Mouse (Mus musculus) stomach, embryonic 14.5 days (tissue): Measurements from ENCODE around the gene Slc44a3. TPM values are rescaled to one million over a fixed set of nuclear protein-coding genes. Genes with fewer than 3 reads are reported as not detected.

ENCODE experiments used
- ATAC-seq: fragments of 200-750 bp; cut with Nextera tagmentation; 2 replicates; pipeline ENCODE4 v1.8.0; 2017; ENCODE audit warnings: low read depth, moderate TSS enrichment; ENCODE audit not compliant: insufficient number of reproducible peaks, insufficient read depth, low FRiP score
- H3K27ac ChIP-seq: fragments of 300-500 bp; sonication (generic); 2 replicates; pipeline ENCODE4 v1.5.1; 2014; ENCODE audit warnings: mild to moderate bottlenecking, low read length, moderate library complexity, mixed read lengths
- H3K27me3 ChIP-seq: fragments of 300-500 bp; sonication (generic); 2 replicates; pipeline ENCODE4 v1.6.1; 2014; ENCODE audit warnings: low read length, control low read depth, mixed read lengths; ENCODE audit not compliant: control insufficient read depth, insufficient read depth
- H3K36me3 ChIP-seq: fragments of 300-500 bp; sonication (generic); 2 replicates; pipeline ENCODE4 v1.6.1; 2014; ENCODE audit warnings: mild to moderate bottlenecking, control low read depth, low read length, moderate library complexity, mixed read lengths; ENCODE audit not compliant: control insufficient read depth, insufficient read depth
- H3K4me1 ChIP-seq: fragments of 300-500 bp; sonication (generic); 2 replicates; pipeline ENCODE4 v1.6.1; 2014; ENCODE audit warnings: low read length, control low read depth, mixed read lengths; ENCODE audit not compliant: control insufficient read depth, insufficient read depth
- H3K4me2 ChIP-seq: fragments of 300-500 bp; sonication (generic); replicated peaks from 2 replicates; pipeline ENCODE4 v1.6.1; 2014; ENCODE audit warnings: low read depth, low read length, control low read depth
- H3K4me3 ChIP-seq: fragments of 300-500 bp; sonication (generic); 2 replicates; pipeline ENCODE4 v1.5.1; 2014; ENCODE audit warnings: low read depth, low read length, control low read depth
- H3K9ac ChIP-seq: fragments of 300-500 bp; sonication (generic); replicated peaks from 2 replicates; pipeline ENCODE4 v1.6.1; 2014; ENCODE audit warnings: low read depth, mild to moderate bottlenecking, control low read depth, low read length, moderate library complexity, mixed read lengths
- H3K9me3 ChIP-seq: fragments of 300-500 bp; sonication (generic); 2 replicates; pipeline ENCODE4 v1.6.1; 2016; ENCODE audit warnings: low read depth, low read length, control low read depth; ENCODE audit not compliant: control insufficient read depth
- WGBS: fragments of 180-500 bp; shearing (Covaris S2); extraction: QIAGEN DNeasy Blood & Tissue Kit; methylation state at CpG from one replicate; pipeline ENCODE4 v1.1.7; 2014; 5-methylcytosine and 5-hydroxymethylcytosine counted together
- polyA plus RNA-seq: library from polyadenylated mRNA; unstranded; fragments of >200 nt; fragmentation: Nextera tagmentation; extraction: Ambion mirVana; gene quantifications from 2 replicates; pipeline ENCODE4 v1.2.1, GENCODE M21; 2014

Slc44a3 gene
- polyA plus RNA-seq, 1 experiment from 2014 or later: 29.9 TPM

DNA sequence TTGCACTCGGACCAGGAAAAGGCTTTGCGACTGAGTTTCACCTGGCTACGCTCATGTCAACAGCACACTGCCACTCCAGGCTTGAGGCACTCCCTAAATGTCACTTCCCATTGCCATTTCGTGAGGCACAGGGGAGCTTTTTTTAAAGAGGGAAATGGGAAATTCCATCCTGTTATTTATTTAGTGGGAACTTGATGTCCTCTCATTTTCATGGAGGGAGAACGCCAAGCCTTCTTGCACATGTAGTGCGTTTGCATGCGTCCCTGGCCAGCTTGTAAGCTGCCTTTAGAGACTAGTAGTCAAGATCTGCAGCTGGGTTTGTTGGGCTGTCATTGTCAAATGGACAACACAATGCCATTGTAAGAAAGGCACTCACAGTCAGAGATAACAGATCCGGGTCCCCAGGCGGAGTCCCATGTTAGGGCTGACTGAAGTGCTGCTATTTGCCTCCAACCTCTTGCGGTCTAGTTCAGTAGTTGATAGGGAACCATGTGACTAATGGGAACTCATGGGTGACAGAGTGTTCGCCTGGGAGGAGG, 92.5 kb downstream of the Slc44a3 start:
- Histone ChIP-seq H3K9ac (no peak overlapping the region), H3K9me3 (no peaks in the 10 kb centered on the region), H3K27me3 (no peaks in the 10 kb centered on the region), H3K4me2 (no peak overlapping the region), H3K4me3 (no peak overlapping the region), H3K36me3 (peaks cover 7% of the 10 kb centered on the region; the same call in 1 of the 2 replicates), H3K4me1 (peaks cover 32% of the 10 kb centered on the region), H3K27ac (no peak overlapping the region)
- ATAC-seq: no peak
- WGBS: 64% methylated on average over 11 of the region's 11 CpGs

DNA sequence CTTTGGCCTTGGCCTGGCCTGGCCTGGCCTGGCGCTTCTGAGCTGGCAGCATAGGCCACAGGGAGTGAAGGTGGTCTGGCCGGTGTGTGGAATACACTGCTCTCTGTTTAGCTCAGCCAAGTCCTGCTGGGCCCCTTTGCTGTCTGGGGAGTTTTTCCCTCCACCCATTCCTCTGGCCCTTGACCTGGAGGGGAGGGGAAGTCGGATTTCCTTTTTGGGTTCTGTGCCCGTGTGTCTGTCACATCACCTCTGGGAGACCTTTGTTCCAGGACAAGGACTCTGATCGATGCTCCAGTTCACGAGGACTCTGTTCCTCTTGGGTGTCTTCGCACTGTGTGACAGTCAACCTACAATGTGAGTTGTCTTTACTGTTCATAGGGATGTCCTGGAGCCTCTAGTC, 94.2 kb downstream of the Slc44a3 start:
- H3K36me3 ChIP-seq: peaks cover 7% of the 10 kb centered on the region; the same call in 1 of the 2 replicates
- no peaks in the 10 kb centered on the region for H3K9me3 ChIP-seq
- peaks cover 39% of the 10 kb centered on the region for H3K4me1 ChIP-seq
- H3K27ac ChIP-seq: no peak overlapping the region; the same call in 1 of the 2 replicates
- H3K9ac ChIP-seq: no peak overlapping the region
- no peak overlapping the region for H3K4me3 ChIP-seq
- WGBS: 70% methylated on average over 7 of the region's 7 CpGs
- ATAC-seq: no peak
- no peaks in the 10 kb centered on the region for H3K27me3 ChIP-seq
- no peak overlapping the region for H3K4me2 ChIP-seq

DNA sequence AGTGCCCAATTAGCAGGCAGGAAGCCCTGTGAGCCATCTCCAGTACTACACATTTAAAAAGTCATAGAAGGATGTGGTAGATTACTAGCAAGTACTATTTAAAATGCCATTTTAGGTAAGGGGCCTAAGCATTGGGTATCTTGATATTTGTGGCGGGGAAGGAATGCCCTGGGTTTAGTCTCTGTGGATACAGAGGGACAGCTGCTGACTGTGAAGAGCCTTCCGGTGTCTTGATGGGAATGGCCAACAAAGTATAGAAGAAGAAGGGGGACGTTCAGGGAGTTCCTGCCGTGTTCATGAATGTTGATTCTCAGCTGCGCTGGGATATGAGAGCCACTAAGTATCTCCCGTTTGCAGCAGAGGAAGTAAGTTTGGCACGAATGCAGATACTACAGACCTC, 95.1 kb downstream of the Slc44a3 start:
- 77% methylated on average over 7 of the region's 7 CpGs for WGBS
- no peaks in the 10 kb centered on the region for H3K27me3 ChIP-seq
- H3K36me3 ChIP-seq: peaks cover 7% of the 10 kb centered on the region; the same call in 1 of the 2 replicates
- no peak overlapping the region for H3K4me3 ChIP-seq
- peaks cover 48% of the 10 kb centered on the region for H3K4me1 ChIP-seq
- H3K9ac ChIP-seq: no peak overlapping the region
- H3K4me2 ChIP-seq: no peak overlapping the region
- ATAC-seq: no peak
- H3K27ac ChIP-seq: no peak overlapping the region
- H3K9me3 ChIP-seq: no peaks in the 10 kb centered on the region

DNA sequence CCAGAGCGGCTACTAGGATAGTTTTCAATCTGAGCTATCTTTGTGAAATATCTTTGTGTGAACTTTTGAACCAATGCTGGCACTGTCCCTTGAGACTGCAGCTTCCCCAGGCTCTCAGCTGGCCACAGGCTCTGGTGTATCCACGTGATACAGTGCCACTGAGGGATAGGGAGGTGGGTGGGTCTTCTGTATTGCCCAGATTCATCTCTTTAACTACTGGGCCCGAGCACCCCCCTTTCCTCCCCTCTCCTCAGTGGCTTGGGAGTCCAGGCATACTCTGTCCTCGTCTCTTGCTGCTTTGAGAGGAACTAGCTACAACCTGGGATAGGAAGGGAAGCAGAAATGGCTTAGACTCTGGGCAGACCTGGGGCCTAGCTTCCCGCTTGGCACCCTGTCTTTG, 96.9 kb downstream of the Slc44a3 start:
- no peak overlapping the region for H3K9ac ChIP-seq
- peaks cover 57% of the 10 kb centered on the region for H3K4me1 ChIP-seq
- no peak overlapping the region for H3K27ac ChIP-seq

DNA sequence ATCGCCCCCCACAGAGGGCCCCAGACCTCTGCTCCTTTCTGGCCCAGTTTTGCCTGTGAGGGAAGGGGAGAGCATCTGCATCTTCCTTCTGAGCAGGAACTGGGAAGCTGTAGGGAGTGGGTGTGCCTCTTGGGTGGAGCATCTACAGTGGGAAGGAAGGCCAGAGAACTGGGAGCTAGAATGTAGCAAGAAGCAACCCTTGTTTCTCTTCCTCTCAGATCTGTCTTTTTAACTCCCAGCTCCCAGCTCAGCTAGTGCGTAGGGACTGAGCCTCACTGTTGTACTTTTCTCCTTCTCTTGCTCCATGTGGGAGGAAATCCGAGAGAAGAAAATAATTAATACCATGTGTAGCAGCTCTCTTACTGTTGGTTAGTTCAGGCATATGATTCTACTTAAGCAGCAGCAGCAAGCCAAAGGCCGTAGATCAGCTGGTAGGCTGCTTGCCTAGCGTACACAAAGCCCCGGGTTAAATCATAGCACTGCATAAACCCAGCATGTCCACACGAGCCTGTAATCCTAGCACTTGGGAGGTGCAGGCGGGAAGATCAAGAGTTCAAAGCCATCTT, 98.2 kb downstream of the Slc44a3 start:
- H3K27ac ChIP-seq: peak overlapping the region; percentile 48; the same call in 1 of the 2 replicates
- no peaks in the 10 kb centered on the region for H3K27me3 ChIP-seq
- no peak overlapping the region for H3K4me3 ChIP-seq
- H3K4me1 ChIP-seq: peaks cover 59% of the 10 kb centered on the region
- no peak overlapping the region for H3K9ac ChIP-seq
- H3K4me2 ChIP-seq: no peak overlapping the region
- no peaks in the 10 kb centered on the region for H3K36me3 ChIP-seq
- no peaks in the 10 kb centered on the region for H3K9me3 ChIP-seq
- 27% methylated on average over 8 of the region's 8 CpGs for WGBS
- peak; percentile 21; the same call in 1 of the 2 replicates for ATAC-seq

More for the DNA sequence above, 96.9 kb downstream of the Slc44a3 start:
- WGBS: 64% methylated on average over 5 of the region's 5 CpGs
- no peaks in the 10 kb centered on the region for H3K36me3 ChIP-seq
- no peak overlapping the region for H3K4me2 ChIP-seq
- H3K27me3 ChIP-seq: no peaks in the 10 kb centered on the region
- no peaks in the 10 kb centered on the region for H3K9me3 ChIP-seq
- ATAC-seq: no peak
- H3K4me3 ChIP-seq: no peak overlapping the region

DNA sequence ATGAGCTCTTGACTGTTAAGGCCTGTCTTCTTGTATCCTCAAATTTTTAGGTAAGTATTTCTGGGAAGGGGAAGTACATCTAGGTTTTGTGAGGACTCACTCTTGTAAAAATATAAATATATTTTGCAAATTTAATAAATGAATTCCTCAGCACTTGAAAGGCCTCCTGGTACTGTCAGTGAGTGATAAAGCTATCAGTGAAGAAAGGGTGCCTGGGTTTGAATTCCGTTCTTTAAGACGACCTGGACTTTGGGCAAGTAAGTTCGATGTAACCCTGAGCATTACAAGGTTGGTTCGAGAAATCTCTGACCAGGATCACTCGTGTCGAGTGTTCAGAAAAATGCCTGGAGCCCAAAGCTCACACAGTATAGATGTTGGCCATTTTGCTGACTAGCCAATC, 98.8 kb downstream of the Slc44a3 start:
- H3K27ac ChIP-seq: peak overlapping the region; percentile 48; the same call in 1 of the 2 replicates
- no peak overlapping the region for H3K9ac ChIP-seq
- no peaks in the 10 kb centered on the region for H3K9me3 ChIP-seq
- H3K36me3 ChIP-seq: no peaks in the 10 kb centered on the region
- H3K4me3 ChIP-seq: no peak overlapping the region
- H3K4me2 ChIP-seq: no peak overlapping the region
- no peaks in the 10 kb centered on the region for H3K27me3 ChIP-seq
- 79% methylated on average over 6 of the region's 6 CpGs for WGBS
- no peak for ATAC-seq
- H3K4me1 ChIP-seq: peaks cover 63% of the 10 kb centered on the region

DNA sequence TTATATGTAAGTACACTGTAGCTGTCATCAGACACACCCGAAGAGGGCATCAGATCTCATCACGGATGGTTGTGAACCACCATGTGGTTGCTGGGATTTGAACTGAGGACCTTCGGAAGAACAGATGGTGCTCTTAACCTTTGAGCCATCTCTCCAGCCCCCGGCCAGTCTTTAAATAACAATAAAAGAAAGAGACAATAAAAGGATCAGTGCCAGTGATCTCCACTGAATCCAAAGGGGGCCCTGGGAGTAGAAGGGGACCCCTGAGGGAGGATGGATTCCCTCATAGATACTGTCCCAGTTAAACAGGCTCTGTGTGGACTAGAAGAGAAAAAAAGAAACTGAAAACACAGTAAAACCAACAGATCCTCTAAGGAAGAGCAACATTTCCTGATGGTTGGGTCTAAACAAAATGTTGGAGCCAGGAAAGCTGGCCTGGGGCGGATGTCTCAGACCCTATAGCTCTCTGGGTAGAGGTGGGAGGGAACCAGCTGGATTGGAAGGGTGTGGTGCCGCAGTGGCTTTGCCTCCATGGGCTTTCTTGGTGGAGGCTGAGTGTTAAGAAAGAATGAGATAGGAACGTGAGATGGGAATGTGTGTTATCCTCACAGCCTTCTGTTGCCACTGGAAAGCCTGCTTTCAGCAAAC, 101.8 kb downstream of the Slc44a3 start:
- ATAC-seq: no peak
- H3K4me3 ChIP-seq: no peak overlapping the region
- H3K4me1 ChIP-seq: peaks cover 51% of the 10 kb centered on the region
- H3K27me3 ChIP-seq: no peaks in the 10 kb centered on the region
- H3K4me2 ChIP-seq: no peak overlapping the region
- no peaks in the 10 kb centered on the region for H3K36me3 ChIP-seq
- no peak overlapping the region for H3K9ac ChIP-seq
- no peak overlapping the region for H3K27ac ChIP-seq
- H3K9me3 ChIP-seq: no peaks in the 10 kb centered on the region
- 52% methylated on average over 7 of the region's 7 CpGs for WGBS

DNA sequence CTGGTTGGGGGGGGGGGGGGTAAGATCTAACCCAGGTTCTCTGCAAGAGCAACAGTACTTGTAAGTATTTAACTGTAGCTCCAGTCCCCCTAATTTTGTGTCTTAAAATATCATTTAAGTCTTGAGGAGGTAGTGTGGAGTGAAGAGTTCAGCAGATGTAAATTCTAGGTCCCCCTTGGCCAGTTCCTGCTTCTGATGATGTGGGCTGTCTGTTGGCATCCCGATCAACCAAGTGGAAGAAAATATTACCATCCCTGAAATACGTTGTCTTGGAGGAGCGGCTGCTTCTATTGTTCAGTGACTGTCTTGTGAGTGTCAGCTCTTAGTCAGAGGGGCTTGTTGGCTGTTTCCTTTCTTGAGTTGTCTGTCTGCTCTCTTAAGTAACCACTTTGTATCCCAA, 102.7 kb downstream of the Slc44a3 start:
- peaks cover 45% of the 10 kb centered on the region for H3K4me1 ChIP-seq
- no peak overlapping the region for H3K27ac ChIP-seq
- H3K9ac ChIP-seq: no peak overlapping the region
- peak overlapping the region; percentile 77 for H3K4me2 ChIP-seq
- peak overlapping the region; percentile 84; the same call in 1 of the 2 replicates for H3K4me3 ChIP-seq
- no peaks in the 10 kb centered on the region for H3K27me3 ChIP-seq
- ATAC-seq: no peak
- no peaks in the 10 kb centered on the region for H3K36me3 ChIP-seq
- no peaks in the 10 kb centered on the region for H3K9me3 ChIP-seq
- WGBS: 62% methylated on average over 3 of the region's 3 CpGs
